Mouse (Mus musculus) liver, embryonic 14.5 days (tissue): ENCODE measurements around the gene Klk12.

Source experiments
- CTCF ChIP-seq: IDR thresholded peaks from 2 replicates; pipeline ENCODE4 v1.5.1; 2016; ENCODE audit warnings: antibody characterized with exemption, low read depth, control low read depth
- EP300 ChIP-seq: IDR thresholded peaks from 2 replicates; pipeline ENCODE4 v1.6.1; 2016; ENCODE audit warnings: antibody characterized with exemption, low read depth

DNA sequence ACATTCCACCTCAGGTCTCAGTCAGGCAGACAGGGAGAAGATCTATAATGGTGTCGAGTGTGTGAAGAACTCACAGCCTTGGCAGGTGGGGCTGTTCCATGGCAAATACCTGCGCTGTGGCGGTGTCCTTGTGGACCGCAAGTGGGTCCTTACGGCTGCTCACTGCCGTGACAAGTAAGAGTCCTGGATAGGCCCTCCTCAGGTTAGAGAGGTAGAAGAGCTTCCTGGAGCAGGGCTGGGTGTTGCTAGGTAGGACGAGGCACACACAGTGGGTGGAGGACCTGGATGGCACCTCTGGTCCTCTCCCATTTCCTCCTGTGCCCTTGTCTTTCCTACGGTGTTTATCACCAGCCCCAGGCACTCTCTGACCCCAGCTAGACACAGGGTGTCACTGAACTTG lies 939 bp downstream of the Klk12 start:
- TF ChIP-seq CTCF, result no peak
- TF ChIP-seq EP300, result no peak
